Mouse (Mus musculus) left cerebral cortex, adult 8-10 months (tissue): ENCODE results near the gene Dpf2. TPM values are rescaled to one million over a fixed set of nuclear protein-coding genes. Genes with fewer than 3 reads are reported as not detected.

ENCODE experiments used
- DNase-seq, 2 experiments: peaks; one replicate each; pipeline ENCODE4 v3.0.0; 2022; ENCODE audit warnings: low spot score in 2 of 2
- total RNA-seq, 4 experiments: library from RNA; stranded (reverse); gene quantifications; 2 replicates each; pipeline ENCODE4 v1.2.4; 2022

Dpf2 gene
- total RNA-seq, 4 experiments from 2014 or later: 76.4 to 87.8 (median 81.6) TPM

GRCm38 (mm10) chr19:5871273-5871672 lies 41.5 kb downstream of the Dpf2 start:
- DNase-seq: no peak

DNA sequence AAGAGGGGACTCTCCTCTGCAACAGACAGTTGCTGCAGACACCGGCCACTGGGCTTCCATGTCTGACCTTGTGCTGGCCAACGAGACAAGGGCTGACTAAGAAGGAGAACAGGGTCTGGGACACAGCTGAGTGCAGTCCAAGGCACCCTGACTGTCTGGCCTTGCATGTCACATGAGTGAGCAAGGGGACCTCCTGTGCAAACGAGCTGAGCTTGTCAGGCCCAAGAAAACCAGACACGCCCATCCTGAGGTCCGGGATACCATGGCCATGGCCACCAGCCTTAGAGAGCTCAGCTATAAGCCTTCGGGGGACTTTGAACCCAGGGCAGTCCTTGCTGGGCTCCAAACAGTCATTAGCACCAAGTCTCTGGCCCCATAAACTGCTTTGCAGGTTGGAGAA lies 44.7 kb downstream of the Dpf2 start:
- no peak for DNase-seq

DNA sequence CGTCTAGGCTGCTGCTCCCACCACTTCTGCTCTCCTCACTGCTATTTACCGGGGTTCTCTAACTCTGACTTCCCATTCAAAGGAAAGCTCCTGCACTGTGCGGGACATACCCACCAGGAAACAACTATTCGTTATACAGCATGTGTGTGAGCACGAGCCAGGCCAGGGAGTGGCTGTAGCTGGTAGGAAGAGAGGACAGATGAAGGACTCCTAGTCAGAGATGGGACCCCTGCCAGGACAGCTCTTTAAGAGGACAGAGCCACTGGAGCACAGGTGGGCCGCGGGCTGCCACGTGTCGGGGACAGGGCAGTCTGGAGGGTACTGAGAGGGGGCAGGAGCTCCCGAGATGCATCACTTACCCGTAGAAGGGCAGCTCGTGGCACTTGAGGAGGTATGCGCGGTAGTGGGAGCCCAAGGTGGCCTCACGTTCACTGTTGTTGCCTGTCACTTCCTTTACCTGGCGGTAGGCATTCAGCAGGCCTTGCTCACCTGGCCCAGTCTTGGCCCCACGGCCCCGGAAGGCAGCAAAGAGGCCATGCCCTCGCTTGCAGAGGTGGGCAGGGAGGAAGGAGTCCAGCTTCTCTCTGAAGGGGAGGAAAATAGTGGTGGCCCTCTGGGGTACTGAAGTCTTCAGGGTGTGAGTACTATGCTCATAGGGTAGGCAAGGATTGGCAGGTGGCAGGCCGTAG lies 48.0 kb downstream of the Dpf2 start:
- no peak for DNase-seq

DNA sequence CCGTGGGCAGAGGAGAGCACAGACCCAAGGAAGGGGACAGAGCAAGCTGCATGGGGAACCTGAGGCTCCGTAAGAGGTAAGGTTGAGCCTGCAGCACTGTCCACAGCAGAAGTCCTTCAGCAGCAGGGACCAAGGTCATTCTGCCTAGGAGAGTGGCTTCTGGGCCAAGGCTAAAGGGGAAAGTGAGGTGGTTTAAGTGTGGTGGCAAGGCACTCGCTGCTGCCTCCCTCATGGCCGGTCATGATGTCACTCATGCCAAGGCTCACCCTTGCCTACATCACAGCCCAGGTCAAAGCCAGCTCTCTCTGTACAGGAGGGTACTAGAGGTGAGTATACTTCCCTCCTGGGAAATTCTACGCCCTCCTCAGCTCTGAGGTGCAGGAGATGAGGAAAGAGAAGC lies 49.0 kb downstream of the Dpf2 start:
- DNase-seq: no peak

DNA sequence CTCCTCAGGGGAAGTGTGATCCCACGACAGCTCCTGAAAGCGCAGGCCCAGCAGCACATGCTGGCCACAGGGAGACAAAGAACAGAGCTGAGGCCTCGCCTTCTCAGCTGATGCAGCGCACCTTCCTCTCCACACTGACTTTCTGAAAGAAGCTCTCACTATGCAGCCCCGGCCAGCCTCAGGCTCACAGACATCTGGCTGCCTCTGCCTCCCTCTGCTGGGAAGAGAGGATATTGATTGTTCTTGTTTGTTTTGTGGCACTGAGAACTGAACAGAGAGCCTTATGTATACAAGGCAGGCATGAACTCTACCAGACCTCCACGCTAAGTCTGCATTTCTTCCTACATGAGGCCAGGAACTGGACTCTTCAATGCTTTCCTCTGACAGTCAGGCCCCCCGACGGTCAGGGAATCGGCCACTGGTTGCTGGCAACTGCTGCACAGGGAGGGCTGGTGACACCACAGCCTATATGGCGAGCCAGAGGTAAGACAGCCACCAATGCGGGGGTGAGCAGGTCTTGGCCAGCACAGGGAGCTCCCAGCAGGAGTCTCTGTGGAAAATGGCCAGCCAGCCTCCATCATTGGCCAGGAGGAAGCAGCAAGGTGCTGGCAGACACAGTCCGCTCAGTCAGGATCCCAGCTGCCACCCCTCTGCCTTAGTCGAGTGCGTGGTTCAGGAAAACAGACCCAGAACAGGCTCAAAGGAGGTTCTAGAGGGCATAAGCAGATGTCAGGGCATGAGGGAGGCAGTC lies 50.3 kb downstream of the Dpf2 start:
- no peak for DNase-seq

DNA sequence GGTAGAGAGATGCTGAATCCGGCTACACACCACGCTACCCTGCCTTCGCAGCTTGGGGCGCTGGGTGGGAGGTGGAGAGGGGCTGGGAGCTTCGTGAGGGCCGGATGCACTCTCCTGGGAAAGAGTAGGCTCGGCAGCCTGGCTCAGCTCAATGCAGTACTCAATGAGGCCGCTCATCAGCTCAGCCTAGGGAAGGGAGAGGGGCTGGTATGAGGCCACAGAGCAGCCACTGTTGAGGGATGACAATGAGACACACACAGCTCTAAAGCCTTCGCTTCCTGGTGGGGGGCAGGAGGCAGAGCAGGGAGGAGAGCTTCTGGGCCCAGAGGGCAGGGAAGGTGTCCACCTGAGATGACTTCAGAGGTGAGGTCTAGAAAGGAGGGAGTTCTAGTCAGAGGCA lies 56.2 kb downstream of the Dpf2 start:
- DNase-seq: no peak

DNA sequence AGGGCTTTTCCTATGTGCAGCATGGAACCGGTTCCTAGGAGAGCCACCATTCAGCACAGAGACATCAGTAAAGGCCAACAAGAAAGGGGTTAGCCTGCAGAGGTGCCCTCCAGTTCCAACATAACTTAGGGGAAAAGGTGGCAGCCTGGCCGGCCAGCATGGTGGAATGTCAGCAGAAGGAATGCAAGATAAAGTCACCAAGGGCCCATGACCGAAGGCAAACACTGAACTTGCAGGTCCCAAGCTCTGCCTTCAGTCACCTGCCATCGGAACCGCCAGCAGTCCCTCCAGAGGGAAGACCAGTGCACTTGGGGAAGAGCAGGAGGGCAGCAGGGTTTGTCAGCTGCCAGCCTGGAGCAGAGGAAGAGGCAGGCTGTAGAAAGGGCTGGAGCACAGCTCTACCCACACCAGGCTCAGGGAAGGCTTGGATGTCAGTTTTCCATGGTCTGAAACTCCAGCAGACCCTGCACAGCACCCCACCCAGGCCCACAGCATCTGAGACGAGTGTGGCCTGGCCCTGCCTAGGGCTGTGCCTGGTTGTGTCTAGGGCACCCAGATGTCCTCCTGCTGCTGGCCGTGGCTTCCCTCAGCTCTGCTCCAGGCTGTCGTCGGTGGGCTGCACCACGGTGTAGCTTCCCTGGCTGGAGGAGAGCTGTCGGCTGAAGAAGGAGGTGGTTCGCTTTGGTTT lies 60.6 kb downstream of the Dpf2 start:
- DNase-seq: no peak

DNA sequence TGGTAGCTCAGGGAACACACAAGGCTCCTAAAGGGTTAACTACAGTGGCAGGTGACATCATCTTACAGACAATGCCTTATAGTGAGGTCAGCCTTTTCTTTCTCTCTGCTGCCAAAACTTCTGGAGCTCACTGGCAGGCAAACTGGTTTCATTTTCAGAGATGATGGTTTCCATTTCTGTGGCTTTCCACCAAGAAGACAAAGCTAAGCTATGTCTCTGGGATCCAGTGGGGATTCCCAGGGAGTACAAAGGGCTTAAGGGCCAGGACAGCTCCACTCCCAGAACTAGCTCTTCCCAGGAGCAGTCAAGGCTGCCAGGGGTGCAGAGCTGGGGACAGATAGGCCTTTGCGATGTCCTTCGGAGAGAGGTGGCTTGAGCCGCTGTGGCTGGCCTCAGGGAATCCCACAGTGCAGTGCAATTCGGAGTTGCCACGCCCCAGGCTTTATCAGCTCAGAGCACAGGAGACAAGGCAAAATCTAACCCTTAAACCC lies 61.3 kb downstream of the Dpf2 start:
- DNase-seq: no peak

GRCm38 (mm10) chr19:5850860-5851259 lies 62.0 kb downstream of the Dpf2 start:
- DNase-seq: no peak

DNA sequence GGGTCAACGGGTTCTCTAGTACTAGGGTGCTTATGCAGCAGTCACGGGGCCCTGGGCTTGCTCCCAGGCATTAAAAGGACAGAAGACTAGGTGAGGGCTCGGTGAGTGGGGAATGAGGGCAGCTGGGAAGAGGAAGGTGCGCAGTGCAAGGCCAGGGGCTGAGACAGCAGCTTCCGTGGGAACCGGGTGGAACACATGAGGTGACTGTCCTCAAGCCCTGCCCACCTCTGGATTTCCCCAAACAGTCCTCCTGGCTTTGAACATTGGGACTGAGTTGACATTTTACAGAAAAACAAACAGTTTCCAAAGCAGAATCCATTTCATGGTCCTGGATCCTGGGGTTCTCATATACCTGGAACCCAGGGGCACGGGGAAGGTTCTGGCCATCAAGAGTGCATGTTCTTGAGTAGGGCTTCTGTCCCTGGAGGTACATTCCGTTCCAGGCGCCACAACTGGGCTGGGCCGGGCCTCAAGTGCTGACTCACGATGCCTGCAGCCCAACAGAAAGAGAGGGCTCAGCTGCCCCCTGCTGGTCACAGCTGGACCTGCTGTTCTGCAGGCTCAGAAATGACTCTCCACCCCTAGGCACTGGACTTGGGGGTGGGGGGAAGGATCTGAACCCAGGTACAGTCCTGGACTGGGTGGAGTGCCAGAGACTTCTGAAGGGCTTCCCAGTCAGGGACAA lies 62.8 kb downstream of the Dpf2 start:
- peak; percentile 89 to 98 for DNase-seq

DNA sequence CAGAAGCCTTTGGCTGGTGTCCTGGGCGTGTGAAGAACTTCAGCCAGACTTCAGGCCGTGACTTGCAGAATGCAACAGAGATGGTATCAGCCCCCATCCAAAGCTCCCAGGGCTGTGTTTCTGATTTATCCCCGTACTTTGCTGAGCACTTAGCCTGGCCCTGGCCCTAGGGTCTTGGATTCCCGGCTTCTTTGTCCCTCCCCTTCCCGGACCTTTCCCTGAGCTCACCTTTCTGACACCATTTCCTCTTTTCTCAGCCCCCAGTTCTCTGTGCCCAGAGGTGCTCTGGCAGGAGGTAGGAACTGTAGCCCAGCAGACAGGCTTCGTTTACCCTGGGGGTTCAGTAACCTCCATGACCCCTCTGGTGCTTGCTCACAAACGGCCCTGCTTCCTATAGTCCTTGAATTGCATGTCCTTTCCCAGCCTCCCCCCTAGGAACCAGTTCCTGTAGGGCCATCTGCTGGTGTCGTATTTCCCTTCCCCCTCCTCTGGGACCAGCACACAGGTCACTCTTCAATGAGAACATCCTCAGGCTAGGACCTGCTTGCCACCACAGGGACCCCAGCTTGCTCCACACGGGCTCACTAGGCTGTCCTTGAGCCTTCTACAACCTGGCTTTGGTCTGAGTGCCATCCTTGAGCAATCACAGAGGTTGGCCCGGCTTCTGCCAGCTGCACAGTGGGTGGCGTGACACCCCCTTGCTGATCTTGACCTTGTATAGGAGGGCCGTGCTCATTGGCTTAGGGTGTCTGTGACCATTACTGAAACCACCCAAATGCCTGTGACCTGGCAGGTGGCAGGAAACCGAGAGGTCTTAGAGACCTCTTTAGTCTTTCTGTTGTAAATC lies 63.8 kb downstream of the Dpf2 start:
- no peak for DNase-seq

DNA sequence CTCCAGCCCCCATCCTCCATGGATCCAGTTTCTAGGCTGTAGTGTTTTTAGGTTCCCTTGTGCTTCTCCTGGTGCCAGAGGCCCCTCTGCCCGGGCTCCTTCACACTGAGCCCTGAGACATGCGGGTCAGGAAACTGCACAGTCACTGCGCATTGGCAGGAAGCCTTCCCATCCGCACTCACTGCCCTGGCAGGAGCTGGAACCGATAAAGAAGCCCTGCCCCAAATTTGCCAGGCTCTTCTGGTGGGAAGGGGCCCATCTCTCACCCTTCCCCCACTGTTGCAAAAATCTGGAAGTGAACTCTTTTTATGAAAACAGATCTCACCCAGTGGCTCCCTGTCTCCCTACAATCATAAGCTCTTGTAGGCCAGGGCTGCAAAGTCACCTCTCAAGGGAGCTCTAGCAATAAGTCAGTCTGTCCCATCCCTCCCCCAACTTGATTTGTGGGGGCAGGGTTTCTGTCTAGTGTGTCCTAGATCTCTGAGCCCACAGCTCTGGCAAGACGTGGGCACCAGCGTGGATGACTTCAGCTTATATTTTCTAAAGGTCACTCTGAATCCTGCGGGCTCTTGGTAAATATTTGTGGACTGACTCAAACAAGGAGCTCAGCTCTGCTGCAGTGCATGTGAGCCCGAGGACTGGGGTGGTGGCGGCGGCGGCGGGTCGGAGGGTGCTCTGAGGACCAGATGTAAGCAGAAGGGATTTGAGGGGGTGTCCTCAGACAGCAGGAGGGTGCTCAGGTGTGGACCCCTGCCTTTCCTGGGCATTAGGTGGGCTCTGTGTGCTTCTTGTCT lies 64.6 kb downstream of the Dpf2 start:
- DNase-seq: peak in 1 of 2 experiments; percentile 76

GRCm38 (mm10) chr19:5847306-5847796 lies 65.5 kb downstream of the Dpf2 start:
- DNase-seq: peak in 1 of 2 experiments; percentile 38

- peak; percentile 84 to 96 for DNase-seq
These were observed 66.1 kb downstream of the Dpf2 start for GRCm38 (mm10) chr19:5846557-5847305.

Other genes with a start within 250 kb of the Dpf2 start
- 10 to 100 TPM; 12.5 to 20.7 (median 14.9) TPM for gene Sipa1, start 249.3 kb downstream of the Dpf2 start, total RNA-seq
- 10 to 100 TPM; 19.0 to 20.2 (median 19.7) TPM for gene Map3k11, start 224.3 kb downstream of the Dpf2 start, total RNA-seq
- 10 to 100 TPM; 74.4 to 86.8 (median 80.3) TPM for gene Pcnx3, start 224.1 kb downstream of the Dpf2 start, total RNA-seq
- gene Kcnk7, start 208.6 kb downstream of the Dpf2 start, total RNA-seq: under 1 TPM in 1 of 4 experiments, not detected in 3; 0.37 TPM
- gene Ehbp1l1, start 186.7 kb downstream of the Dpf2 start, total RNA-seq: 10 to 100 TPM; 15.8 to 22.9 (median 19.9) TPM
- gene Fam89b, start 183.4 kb downstream of the Dpf2 start, total RNA-seq: 10 to 100 TPM; 24.9 to 30.9 (median 26.1) TPM
- gene Ltbp3, start 172.1 kb downstream of the Dpf2 start, total RNA-seq: 10 to 100 TPM; 35.0 to 42.2 (median 41.3) TPM
- 100 to 1,000 TPM in 1 of 4 experiments, 10 to 100 TPM in 3; 88.9 to 100 (median 94.9) TPM for gene Scyl1, start 141.6 kb downstream of the Dpf2 start, total RNA-seq
- gene Frmd8, start 37.7 kb downstream of the Dpf2 start, total RNA-seq: 10 to 100 TPM; 12.1 to 19.9 (median 13.7) TPM
- gene Slc25a45, start 35.2 kb downstream of the Dpf2 start, total RNA-seq: 1 to 10 TPM; 3.2 to 5.1 (median 4.1) TPM
- 1 to 10 TPM; 3.9 to 5.6 (median 5.0) TPM for gene Tigd3, start 18.9 kb downstream of the Dpf2 start, total RNA-seq
- 1 to 10 TPM; 6.1 to 7.4 (median 6.4) TPM for gene Cdc42ep2, start 11.8 kb upstream of the Dpf2 start, total RNA-seq
- 1 to 10 TPM; 4.4 to 6.6 (median 5.6) TPM for gene Pola2, start 51.2 kb upstream of the Dpf2 start, total RNA-seq
- not detected for gene Slc22a20, start 73.1 kb upstream of the Dpf2 start, total RNA-seq
- 10 to 100 TPM; 25.6 to 31.5 (median 28.0) TPM for gene Capn1, start 102.9 kb upstream of the Dpf2 start, total RNA-seq
- 10 to 100 TPM; 35.7 to 40.3 (median 37.6) TPM for gene Syvn1, start 133.6 kb upstream of the Dpf2 start, total RNA-seq
- gene Mrpl49, start 144.8 kb upstream of the Dpf2 start, total RNA-seq: 10 to 100 TPM; 42.7 to 55.2 (median 44.9) TPM
- 100 to 1,000 TPM; 737 to 869 (median 805) TPM for gene Fau, start 144.8 kb upstream of the Dpf2 start, total RNA-seq
- gene Znhit2, start 148.2 kb upstream of the Dpf2 start, total RNA-seq: 10 to 100 TPM; 33.0 to 38.8 (median 37.3) TPM
- gene Tm7sf2, start 155.4 kb upstream of the Dpf2 start, total RNA-seq: 10 to 100 TPM; 18.9 to 29.9 (median 23.2) TPM
- gene Vps51, start 164.2 kb upstream of the Dpf2 start, total RNA-seq: 10 to 100 TPM; 79.4 to 88.4 (median 84.3) TPM
- not detected for gene Tmem262, start 167.0 kb upstream of the Dpf2 start, total RNA-seq
- 1 to 10 TPM in 1 of 4 experiments, not detected in 3; 1.1 TPM for gene Gm28374, start 169.2 kb upstream of the Dpf2 start, total RNA-seq
- 10 to 100 TPM; 38.9 to 44.5 (median 41.9) TPM for gene Zfpl1, start 171.9 kb upstream of the Dpf2 start, total RNA-seq
- under 1 TPM in 3 of 4 experiments, not detected in 1; 0.21 to 0.25 (median 0.23) TPM for gene Cdca5, start 172.0 kb upstream of the Dpf2 start, total RNA-seq
- not detected for gene AC131692.1, start 181.4 kb upstream of the Dpf2 start, total RNA-seq
- under 1 TPM; 0.14 to 0.44 (median 0.17) TPM for gene Naaladl1, start 192.8 kb upstream of the Dpf2 start, total RNA-seq
- 10 to 100 TPM; 13.0 to 20.1 (median 16.1) TPM for gene Sac3d1, start 205.6 kb upstream of the Dpf2 start, total RNA-seq
- 10 to 100 TPM; 36.9 to 50.9 (median 45.7) TPM for gene Snx15, start 215.3 kb upstream of the Dpf2 start, total RNA-seq
- gene Batf2, start 228.0 kb upstream of the Dpf2 start, total RNA-seq: 1 to 10 TPM in 1 of 4 experiments, under 1 TPM in 3; 0.67 to 1.4 (median 0.76) TPM
- gene Arl2, start 228.5 kb upstream of the Dpf2 start, total RNA-seq: 100 to 1,000 TPM in 2 of 4 experiments, 10 to 100 TPM in 2; 89.4 to 109 (median 102) TPM